Mouse (Mus musculus) T-helper 1 cell (primary cell): Measurements from ENCODE around the gene Gnb1.

ENCODE experiments used
- in situ Hi-C: fragments of 300-600 bp; cut with MboI, MseI; formaldehyde crosslinking; loops from one replicate; pipeline ENCODE4 v1.15.1; 2025; ENCODE audit warnings: high pct_unique_total_duplicates

The Gnb1 gene

GRCm38 (mm10) chr4:155606825-155607224 is 115.7 kb downstream of the Gnb1 start:
- in situ Hi-C loops = loop anchor here (10.0 kb wide), 1 partner anchor 1452 kb away; no protein-coding TSS in a partner anchor
